Mouse (Mus musculus) myocyte (in vitro differentiated cells): ENCODE measurements at regions not wholly inside any gene's neighbourhood (a gene's known extent, or its start where the extent isn't known, plus 50 kb on each side); places are given as distances from the start of the nearest gene placed in this dataset.

Experiments
- CEBPB ChIP-seq: IDR thresholded peaks from 2 replicates; pipeline ENCODE4 v1.6.1; 2011; ENCODE audit warnings: mild to moderate bottlenecking, moderate library complexity; ENCODE audit not compliant: poor library complexity, insufficient read depth, severe bottlenecking
- MAX ChIP-seq: IDR thresholded peaks from one replicate; pipeline ENCODE4 v1.6.1; 2011; ENCODE audit warnings: low read depth, mild to moderate bottlenecking, control low read depth
- POLR2A ChIP-seq: IDR thresholded peaks from one replicate; pipeline ENCODE4 v1.6.1; 2011; ENCODE audit warnings: low read depth, mild to moderate bottlenecking, control low read depth, moderate library complexity; ENCODE audit not compliant: insufficient read length
- POLR2AphosphoS2 ChIP-seq: IDR thresholded peaks from one replicate; pipeline ENCODE4 v1.6.1; 2011; ENCODE audit warnings: low read depth, control low read depth; ENCODE audit not compliant: insufficient read length
- USF1 ChIP-seq: IDR thresholded peaks from one replicate; pipeline ENCODE4 v1.6.1; 2011; ENCODE audit warnings: low read depth, mild to moderate bottlenecking, control low read depth, moderate library complexity

DNA sequence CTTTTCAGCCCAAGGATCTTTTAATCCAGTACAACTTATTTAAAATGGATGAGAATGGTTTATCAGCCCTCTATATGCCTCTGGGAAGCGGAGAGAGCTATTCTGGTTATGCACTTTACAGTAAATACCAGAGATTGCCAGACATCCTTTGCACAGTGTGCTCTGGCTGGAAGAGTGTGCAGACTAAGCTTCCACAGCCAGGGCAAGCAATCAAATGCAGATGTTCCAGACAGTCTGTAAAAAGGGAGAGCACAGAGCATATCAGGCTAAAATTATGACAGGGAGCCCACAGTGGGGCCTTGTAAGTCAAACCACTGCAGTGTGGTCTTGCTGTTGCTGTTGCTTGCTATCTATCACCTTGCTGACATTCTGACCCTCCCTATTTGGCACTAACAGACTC lies 288.6 kb downstream of the Ostf1 start:
- TF ChIP-seq POLR2A (no peak), POLR2AphosphoS2 (no peak), MAX (no peak), CEBPB (no peak), USF1 (no peak)
